Mouse (Mus musculus): ENCODE data around the gene Cd2.

Cd2 gene

DNA sequence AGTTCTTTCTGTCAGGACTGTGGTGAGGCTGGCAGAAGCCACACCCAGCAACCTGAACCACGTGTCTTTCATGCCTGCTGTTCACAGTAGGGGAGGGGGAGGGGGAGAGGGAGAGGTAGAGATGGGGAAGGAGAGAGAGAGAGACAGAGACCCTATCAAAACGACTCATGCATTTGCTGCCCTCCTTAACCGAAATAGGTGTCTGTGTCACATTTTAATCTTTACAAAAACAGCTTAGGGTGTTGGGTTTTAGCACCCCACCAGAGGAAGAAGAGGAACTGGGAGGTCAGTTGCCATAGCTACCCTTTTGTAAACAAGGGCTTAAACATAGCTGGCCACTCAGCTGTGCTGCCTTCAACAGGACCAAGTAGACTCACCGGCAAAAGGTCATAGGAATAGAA, at the start of gene Cd2:
TSS of gene Cd2 (minus strand) at position 29 of the 401 bp plus-strand sequence.
- DNase-seq (ENCODE audit: low read depth) = peak; percentile 93

DNA sequence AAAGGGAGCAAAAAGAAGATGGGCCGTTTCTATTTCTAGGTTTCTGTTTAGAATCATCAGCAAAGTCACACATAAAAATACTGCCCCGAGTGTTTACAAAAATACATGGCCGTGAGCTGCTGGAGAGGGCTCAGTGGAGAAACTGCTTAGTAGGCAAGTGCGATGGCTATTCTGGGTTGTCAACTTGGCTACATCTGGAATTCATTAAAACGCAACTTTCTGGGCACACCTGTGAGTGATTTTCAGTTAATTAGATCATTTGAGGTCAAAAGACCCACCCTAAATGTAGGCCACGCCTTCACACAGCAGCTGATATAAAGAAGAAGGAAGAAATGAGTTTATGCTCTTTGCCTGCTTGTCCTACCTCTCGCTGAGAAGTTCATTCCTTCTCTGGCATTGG, 40.9 kb upstream of the Cd2 start:
- DNase-seq (ENCODE audit: low read depth) = no peak

DNA sequence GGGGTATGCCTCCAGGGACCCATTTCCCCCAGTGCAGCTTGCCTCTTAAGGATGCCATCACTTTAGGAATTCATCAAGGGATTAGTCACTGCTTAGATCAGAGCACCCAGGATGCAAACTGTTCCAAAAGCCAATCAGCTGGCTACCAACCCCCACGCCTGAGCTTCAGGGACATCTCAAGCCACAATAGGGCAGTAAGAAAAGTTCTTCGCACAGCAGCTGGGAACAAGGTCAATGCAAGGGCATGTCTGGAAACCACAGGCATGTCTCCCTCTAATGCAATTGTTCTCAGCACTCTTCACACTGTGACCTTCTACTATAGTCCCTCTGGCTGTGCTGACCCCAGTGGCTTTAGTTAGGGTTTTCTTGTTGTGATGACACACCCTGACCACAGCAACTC, 39.5 kb upstream of the Cd2 start:
- DNase-seq (ENCODE audit: low read depth) = no peak

DNA sequence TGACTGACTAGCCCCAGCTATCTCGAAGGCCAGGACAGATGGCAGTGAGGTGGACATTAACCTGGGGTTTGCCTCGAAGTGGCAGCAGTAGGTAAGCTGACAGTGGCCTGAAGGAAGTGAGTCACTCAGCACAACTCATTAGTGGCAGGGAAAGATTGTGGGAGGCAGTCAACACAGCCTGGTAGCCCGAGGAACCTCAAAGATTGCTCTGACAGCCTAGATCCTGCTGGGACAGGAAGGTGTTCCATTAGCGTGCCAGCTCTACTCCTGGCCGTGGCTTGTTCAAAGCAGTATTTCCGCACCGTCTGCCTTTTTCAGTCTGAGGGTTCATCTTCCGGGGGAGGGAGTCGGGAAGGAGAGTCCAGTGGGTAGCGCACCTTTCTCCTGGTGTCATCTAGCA, 34.7 kb upstream of the Cd2 start:
- no peak for DNase-seq (ENCODE audit: low read depth)

DNA sequence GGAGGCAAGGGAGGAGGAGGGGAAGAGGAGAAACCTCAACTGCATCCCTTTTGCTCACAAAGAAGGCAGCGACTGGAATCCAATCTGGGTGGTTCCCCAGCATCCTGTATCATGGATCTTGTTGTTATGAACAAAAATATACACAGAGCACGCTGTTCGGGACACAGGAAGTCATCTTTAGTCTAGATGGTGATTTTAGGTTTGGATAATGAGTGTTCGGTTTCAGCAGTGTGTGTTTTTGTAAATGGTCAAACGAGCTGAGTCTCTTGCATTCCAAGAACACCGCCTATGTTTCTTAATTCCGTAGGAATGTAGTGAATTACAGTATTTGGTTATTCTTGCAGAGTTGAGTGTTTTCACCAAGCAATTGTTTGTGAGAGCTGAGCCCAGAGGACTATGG, 33.1 kb upstream of the Cd2 start:
- no peak for DNase-seq (ENCODE audit: low read depth)

DNA sequence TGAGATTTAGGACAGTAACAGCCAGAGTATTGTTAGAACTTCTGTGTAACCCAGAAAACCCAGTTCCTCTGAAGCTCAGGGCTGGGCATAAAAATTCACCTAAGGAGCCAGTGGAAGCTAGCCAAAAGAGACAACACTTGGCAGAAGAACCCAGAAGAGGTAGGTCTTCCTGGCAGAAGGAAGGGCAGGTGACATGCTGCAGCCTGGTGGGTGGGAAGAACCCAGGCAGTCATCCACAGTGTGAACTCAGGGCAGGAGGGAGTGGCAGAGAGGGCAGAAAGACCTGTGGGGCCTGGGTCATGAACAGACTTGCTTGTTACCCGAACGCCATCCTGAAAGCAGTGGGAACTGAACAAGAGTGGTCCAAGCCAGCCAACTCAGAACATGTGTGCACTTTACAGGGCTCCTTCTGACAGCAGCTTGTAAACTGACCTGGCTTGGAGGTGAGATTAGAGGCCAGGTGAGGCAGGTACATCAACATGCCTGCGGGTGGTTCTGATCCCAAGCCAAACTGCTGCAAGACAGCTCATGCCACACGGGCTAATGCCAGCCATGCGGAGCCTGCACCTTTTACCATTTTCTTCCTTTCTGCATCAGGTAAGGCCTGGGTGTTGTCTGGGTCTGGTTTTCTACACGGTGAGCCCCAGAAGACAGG, 30.9 kb upstream of the Cd2 start:
- DNase-seq (ENCODE audit: low read depth) = no peak

DNA sequence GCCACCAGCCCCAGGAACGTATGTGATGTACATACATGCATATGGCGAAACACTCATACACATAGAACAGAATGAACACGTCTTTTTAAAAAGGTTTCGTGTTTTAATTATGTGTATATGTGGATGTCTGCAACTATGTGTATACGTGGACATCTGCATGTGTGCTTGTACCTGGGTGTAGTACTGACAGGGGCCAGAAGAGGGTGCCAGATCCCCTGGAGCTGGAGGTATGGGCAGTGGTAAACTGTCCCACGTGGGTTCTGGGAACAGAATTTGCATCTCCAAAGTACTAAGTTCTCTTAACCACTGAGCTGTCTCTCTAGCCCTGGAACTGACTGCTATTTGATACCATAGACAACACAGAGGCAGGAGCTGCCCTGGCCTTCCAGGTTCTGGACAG, 30.4 kb upstream of the Cd2 start:
- DNase-seq (ENCODE audit: low read depth) = peak; percentile 67

DNA sequence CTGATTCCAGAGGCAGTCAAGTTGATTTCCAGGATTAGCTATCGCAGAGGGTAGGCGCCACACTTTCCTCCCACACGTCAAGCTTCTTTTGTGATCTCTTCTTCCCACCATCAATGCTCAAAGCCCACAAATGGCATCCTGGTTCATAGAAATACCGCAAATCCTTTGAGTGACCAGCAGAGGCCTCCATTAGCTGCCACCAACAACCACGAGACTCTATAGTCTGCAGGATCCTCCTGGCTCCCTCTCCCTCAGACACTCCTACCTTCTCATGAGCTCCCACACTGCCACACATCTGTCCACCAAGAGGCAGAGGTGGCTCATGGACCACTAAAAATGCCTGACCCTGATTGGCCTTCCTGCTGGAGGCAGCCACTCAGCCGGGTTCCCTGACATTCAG, 27.2 kb upstream of the Cd2 start:
- DNase-seq (ENCODE audit: low read depth) = no peak

DNA sequence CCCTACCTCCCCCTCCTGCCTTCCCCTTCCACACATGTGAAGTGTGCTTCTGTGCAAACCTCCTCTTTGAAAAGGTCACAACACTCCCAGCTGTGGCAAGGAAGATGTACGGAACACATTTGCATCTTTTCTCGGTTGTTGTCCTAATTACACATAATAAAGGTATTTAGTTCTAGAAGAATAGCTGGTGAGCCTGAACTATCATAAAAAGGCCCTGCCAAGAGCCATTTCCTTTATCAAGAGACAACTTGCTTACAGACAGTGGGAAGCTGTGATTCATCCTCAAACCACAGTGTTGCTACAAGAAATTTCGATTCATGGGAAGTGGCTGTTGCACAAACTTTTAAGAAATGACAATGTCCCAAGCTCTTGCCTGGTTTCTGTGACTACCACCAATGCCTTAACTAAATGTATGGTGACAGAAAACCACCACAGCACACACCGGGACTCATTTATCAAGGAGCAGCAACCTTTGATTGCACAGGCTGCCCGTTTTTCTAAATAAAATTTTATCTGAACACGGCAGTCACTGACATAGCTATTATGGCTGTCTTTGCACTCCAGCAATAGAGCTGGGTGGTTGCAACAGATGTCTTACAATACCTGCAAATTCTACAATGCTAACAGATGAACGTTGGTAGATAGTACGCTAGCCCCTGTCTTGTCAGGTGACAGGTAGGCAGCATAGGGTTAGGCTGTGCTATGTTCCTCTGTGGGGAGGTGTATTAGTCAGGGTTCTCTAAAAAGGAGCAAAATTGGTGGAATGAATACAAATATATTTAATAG, 25.7 kb upstream of the Cd2 start:
- DNase-seq (ENCODE audit: low read depth) = no peak

DNA sequence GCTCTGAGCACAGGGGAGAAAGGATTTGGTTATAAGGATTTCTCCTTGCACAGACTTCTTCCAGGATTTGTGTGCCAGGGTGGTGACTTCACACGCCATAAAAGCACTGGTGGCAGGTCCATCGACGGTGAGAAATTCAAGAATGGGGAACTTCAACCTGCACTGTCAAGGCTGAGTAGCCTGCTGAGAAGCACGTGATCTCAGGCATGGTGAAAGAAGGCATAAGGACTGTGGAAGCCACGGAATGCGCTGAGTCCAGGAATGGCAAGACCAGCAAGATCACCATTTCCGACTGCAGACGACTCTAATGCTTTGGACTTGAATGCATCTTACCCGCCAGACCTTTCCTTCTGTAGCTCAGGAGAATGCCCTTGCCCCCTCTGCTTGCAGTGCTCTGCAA, 23.2 kb upstream of the Cd2 start:
- DNase-seq (ENCODE audit: low read depth) = no peak

DNA sequence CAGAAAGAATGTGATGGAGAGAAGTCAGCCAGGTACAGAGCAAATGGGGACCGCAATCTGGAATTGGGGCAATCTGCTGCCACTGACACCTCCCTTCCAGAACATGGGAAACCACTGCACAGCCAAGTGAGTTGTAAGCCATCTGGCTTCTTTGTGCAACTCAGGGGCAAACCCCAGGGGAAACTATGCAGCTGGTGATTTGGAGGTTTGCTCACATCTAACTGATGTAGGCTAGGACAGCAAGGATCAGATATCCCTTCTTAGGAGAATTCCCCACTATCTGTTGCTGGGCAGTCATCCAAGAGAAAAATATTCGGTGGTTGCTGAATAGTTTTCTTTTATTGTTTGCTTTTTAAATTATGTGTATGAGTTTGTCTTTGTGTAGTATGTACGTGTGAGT, 21.9 kb upstream of the Cd2 start:
- no peak for DNase-seq (ENCODE audit: low read depth)

DNA sequence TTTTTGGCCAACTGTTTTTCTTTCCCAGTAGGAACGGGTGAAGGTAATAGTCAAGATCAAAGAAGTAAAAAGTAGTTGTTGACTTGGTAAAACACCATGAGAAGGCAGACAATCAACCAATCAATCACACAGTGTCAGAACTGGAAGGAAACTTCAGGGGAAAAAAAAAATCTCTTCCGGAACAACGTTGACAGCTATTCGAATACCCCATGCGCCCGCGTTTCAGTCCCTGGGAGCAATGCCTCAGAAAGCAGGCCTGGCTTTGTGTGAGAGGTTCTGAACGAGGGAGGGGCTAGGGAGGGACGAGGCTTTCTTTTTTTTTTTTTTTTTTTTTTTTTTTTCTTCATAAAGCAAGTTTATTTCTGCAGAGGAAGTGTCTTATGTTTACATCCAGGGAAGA, 18.4 kb upstream of the Cd2 start:
- no peak for DNase-seq (ENCODE audit: low read depth)

DNA sequence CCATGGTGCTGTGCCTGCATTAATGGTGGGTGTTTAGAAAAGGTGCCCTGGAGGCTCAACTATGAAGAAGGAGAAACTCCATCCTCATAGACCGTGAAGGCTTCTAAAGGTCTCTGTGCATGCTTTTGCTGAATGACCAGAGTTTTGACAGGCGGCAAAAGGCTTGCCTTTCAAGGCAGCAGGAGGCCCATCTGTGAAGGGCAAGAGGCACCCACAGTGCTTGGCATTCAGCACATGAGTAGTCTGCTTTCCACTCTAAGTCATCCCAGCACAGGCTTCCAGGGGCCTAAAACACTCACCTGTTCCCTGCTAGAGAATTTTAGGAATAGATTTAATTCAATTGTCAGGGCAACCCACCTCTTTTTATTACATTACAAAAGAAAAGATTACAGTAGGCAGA, 17.3 kb upstream of the Cd2 start:
- no peak for DNase-seq (ENCODE audit: low read depth)

DNA sequence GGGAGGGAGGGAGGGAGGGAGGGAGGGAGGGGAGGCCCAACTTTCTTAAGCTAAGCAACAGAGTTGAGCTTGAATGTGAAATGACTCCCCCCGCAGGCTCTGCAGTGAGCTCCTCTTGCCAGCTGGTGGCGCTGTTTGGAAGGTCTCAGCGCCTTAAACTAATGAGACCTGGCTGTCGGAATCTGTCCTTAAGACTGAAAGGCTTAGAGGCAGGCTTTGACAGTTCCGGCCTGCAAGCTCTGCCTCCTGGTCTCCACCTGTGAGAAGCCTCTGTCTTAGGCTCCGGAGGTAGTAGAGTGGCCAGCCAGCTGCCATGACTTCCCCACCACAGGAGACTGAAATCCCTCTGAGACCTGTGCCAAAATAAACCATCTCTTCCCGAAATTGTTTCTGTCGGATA, 16.4 kb upstream of the Cd2 start:
- DNase-seq (ENCODE audit: low read depth) = peak; percentile 82

DNA sequence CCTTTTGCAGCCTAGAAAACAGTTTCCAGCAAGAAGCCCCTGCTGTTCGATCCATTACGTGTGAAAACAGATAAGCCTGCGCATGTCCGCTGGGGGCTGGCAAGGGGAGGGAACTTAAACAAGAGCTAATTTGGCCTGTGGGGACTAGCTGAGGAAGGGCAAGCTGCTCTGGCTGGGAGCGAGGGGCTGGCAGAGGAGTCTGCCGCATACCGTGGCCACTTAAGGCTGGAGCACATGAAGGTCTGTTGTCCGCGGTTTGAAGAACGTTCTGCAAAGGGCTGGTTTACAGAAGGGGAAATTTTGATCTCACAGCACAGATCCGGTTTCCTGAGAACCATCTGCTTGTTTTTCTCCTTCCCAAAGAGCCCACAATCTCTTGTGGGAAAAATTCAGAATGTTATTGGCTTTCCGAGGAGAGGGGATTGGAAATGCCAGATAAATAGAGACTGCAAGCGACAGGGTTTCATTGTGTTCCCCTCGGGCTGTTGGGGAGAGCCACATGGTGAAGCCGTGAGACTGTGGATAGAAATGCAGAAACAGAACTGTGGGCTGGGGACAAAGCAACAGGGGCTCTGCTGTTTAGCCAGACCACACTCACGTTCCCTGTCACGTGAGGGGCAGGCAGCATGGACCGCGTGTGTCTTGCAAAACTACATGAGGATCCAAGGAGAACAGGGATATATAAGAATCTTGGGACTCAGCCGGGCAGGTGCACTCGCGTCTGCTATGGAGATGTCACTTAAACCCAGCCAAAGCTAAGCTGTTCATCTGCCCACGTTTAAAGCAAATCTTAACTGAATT, 12.7 kb upstream of the Cd2 start:
- peak; percentile 82 for DNase-seq (ENCODE audit: low read depth)

DNA sequence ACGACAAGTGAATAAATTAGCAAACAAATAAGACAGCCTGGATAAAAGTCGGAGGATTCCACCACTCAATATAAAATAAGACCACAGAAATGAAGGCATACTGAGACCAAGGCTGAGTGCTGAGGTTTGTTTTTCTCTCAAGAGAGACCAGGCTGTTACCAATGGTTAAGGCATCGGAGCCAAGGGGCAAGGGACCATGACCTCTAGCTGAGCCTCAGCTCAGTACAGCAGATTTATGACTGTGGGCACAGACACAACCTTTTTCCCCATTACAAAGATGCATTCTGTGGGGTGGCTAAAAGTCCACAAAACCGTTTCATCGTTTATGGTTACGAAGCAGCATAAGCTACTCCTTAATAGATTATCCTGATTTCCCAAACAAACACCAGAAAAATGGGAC, 11.9 kb upstream of the Cd2 start:
- DNase-seq (ENCODE audit: low read depth) = no peak

DNA sequence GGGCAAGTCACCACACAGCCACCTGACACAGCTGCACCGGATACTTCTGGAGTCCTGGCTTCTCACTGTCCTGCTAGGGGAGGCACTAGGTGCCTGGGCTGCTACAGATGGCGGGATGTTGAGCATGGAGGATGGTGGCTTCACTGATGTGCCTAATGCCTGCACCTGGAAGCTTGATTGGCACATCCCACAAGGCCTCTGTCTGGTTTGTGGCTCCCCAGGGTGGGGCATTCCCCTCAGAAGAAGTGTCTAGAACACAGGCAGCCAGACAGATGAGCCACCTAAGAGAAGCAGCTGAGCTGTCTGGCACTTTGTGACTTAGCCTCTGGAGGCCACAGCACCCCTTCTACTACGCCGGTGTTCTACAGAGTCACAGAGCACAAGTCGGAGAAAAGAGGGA, 9.5 kb upstream of the Cd2 start:
- DNase-seq (ENCODE audit: low read depth) = peak; percentile 88

DNA sequence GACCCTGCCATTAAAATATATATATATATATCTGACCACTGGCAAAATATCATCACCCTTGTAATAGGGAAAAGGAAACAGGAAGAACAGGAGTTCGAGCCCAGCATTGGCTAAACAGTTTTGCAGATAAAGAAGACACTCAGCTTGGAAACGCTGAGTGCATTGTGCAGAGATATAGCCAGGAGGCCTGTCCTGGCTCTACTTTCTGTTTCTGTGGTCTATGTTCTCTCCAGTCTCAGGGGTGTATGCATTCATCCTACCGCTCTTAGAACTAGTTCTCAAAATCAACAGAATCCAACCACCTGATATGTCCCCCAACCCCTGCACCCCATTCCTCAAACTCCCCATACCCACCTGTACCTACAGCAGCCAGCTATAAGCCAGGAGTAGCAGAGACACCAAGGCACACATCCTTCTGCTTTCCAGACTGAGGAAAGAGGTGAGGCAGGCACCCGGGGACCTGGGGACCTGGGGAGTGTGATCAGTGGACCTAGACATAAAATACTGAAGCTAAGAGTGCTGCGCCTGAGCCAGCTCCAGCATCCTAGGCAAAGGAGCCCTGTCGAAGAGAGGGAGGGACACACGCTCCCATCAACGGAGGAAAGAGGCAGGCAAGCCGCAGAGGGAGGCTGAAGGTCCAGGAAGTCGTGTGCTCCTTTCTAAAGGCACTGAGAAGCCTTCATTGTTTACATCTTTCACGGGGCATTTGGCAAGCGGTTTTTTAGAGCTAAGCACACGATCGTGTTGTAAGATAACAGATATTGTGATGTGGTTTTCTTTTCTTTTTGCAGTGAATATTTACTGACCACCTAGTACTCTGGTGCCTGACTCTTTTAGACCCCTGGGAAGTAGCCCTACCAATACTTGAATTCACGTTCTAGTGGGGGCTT, 8.4 kb upstream of the Cd2 start:
- DNase-seq (ENCODE audit: low read depth) = peak; percentile 89

DNA sequence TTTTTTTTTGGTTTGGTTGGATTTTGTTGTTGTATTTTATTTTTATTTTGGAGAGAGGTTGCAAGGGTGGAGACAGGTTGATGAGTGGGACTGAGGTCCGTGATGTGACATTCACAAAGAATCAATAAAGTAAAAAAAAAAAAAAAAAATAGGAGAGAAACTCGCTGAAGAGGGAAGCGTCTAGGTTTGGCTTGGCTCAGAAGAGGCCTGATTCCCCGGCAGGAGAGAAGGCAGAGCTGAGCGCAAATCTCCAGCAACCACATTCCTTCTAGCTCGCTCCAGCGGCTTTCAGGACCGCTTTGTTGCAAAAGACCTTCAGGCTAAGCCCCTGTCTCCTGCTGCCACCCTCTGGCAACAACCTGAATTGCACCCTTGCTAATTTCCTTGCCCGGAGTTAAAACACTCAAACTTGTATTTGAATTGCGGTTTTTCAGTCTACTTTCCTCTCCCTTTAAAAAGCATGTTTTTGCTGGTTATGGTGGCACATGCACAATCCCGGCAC, 7.7 kb upstream of the Cd2 start:
- peak; percentile 97 for DNase-seq (ENCODE audit: low read depth)

DNA sequence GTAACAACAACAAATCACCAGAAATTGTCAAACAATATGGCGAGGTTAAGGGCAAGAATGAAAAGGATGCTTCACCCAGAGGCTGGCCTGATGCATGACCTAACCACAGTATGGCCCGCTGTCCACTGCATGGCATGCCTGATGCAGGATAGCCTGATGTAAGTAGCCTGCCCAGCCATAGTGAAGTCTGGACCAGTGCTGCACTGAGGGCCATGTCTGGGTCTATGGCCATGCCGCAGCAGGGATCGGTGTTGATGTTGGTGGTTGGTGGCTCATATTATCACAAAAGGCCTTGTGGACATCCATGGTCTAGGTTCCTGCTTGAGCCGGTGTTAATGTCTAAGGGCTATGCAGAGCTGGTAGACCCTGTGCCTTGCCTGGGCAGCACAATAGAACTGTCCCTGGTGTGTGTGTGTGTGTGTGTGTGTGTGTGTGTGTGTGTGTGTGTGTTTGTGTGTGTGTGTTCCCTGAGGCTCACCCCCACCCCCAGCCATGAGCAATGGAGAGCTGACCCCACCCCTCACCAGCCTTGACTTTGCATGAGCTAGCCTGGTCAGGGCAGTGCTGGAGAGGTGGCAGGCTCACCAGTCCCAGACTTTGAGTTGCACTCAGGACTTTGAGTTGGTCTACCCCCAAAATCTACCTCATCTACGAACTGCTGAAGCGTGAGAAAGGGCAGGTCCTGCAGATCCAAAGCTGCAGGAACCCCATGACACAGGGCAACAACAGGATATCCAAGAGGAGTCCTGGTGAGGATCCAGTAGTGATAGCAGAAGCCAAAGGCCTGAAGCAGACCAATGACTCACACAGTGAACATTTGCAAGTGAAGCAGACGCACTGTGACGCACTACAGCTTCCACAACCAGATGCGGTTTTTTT, 7.0 kb upstream of the Cd2 start:
- DNase-seq (ENCODE audit: low read depth) = peak; percentile 86

All from induced T-regulatory cell, adult 2 months (primary cell).